Mouse (Mus musculus) neural tube, embryonic 11.5 days (tissue): ENCODE results near the gene Gm11733. TPM values are rescaled to one million over a fixed set of nuclear protein-coding genes. Genes with fewer than 3 reads are reported as not detected.

Experiments used
- ATAC-seq: fragments of 200-750 bp; cut with Nextera tagmentation; 2 replicates; pipeline ENCODE4 v1.8.0; 2017; ENCODE audit warnings: moderate number of reproducible peaks, mild to moderate bottlenecking, moderate TSS enrichment, moderate library complexity; ENCODE audit not compliant: insufficient read depth, low FRiP score, low TSS enrichment
- DNase-seq: peaks from one replicate; pipeline ENCODE4 v3.0.0-alpha.2; 2015; ENCODE audit warnings: low spot score
- H3K27ac ChIP-seq: fragments of 300-500 bp; sonication (generic); 2 replicates; pipeline ENCODE4 v1.5.1; 2014; ENCODE audit warnings: low read depth, mild to moderate bottlenecking, low read length
- H3K27me3 ChIP-seq: fragments of 300-500 bp; sonication (generic); 2 replicates; pipeline ENCODE4 v1.6.1; 2014; ENCODE audit warnings: mild to moderate bottlenecking, low read length, mixed read lengths; ENCODE audit not compliant: control insufficient read depth, insufficient read depth
- H3K36me3 ChIP-seq: fragments of 300-500 bp; sonication (generic); 2 replicates; pipeline ENCODE4 v1.6.1; 2014; ENCODE audit warnings: mild to moderate bottlenecking, low read length, moderate library complexity, mixed read lengths; ENCODE audit not compliant: control insufficient read depth, insufficient read depth
- H3K4me1 ChIP-seq: fragments of 300-500 bp; sonication (generic); 2 replicates; pipeline ENCODE4 v1.6.1; 2014; ENCODE audit warnings: low read length, mixed read lengths; ENCODE audit not compliant: control insufficient read depth, insufficient read depth
- H3K4me2 ChIP-seq: fragments of 300-500 bp; sonication (generic); 2 replicates; pipeline ENCODE4 v1.6.1; 2014; ENCODE audit warnings: low read depth, mild to moderate bottlenecking, moderate library complexity
- H3K4me3 ChIP-seq: fragments of 300-500 bp; sonication (generic); 2 replicates; pipeline ENCODE4 v1.5.1; 2014; ENCODE audit warnings: low read depth, low read length
- H3K9ac ChIP-seq: fragments of 300-500 bp; sonication (generic); 2 replicates; pipeline ENCODE4 v1.6.1; 2014; ENCODE audit warnings: mild to moderate bottlenecking, low read length
- H3K9me3 ChIP-seq: fragments of 300-500 bp; sonication (generic); 2 replicates; pipeline ENCODE4 v1.6.1; 2016; ENCODE audit warnings: low read length; ENCODE audit not compliant: control insufficient read depth
- WGBS: fragments of 180-500 bp; shearing (Covaris S2); extraction: QIAGEN DNeasy Blood & Tissue Kit; methylation state at CpG from one replicate; pipeline ENCODE4 v1.1.7; 2014; 5-methylcytosine and 5-hydroxymethylcytosine counted together
- polyA plus RNA-seq: library from polyadenylated mRNA; unstranded; fragments of >200 nt; fragmentation: Nextera tagmentation; extraction: Ambion mirVana; gene quantifications from 2 replicates; pipeline ENCODE4 v1.2.1, GENCODE M21; 2014

Gm11733 gene
- polyA plus RNA-seq, 1 experiment from 2014 or later = not detected

DNA sequence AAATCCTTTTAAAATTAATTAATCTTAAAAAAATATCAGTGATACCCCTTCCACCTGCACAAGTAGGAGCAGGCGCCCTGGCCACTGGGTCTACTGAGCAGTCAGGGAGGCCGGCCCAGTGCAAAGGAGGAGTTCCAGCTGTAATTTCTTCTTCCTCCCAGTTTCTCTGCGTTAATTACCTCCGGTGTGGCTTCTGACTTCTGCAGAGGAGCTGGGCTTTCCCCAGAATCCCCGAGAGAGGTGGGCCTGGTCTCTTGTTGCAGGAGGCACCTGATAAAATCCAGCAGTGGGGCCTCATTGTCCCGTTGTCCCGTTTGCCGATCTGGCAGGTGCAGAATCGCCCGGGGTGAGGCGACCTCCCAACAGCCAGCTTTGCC is 1.9 kb upstream of the Gm11733 start:
- H3K4me1 ChIP-seq = peaks cover 35% of the 10 kb centered on the region
- H3K27ac ChIP-seq = no peak overlapping the region
- 17% methylated on average over 11 of the region's 11 CpGs for WGBS
- H3K9me3 ChIP-seq = no peaks in the 10 kb centered on the region
- no peak overlapping the region for H3K9ac ChIP-seq
- ATAC-seq = no peak
- peak overlapping the region; percentile 26 for H3K4me2 ChIP-seq
- no peak overlapping the region for H3K4me3 ChIP-seq
- no peaks in the 10 kb centered on the region for H3K27me3 ChIP-seq
- no peak for DNase-seq
- no peaks in the 10 kb centered on the region for H3K36me3 ChIP-seq

- no peak overlapping the region for H3K4me3 ChIP-seq
- H3K27me3 ChIP-seq = no peaks in the 10 kb centered on the region
- no peak overlapping the region for H3K9ac ChIP-seq
- DNase-seq (peak; percentile 59), ATAC-seq (peak; percentile 22; the same call in 1 of the 2 replicates)
- H3K27ac ChIP-seq = 0 out of 2 replicates have a peak overlapping the region, but pooled peaks have one; percentile 34
- WGBS = 3% methylated on average over 23 of the region's 26 CpGs
- H3K4me2 ChIP-seq = peak overlapping the region; percentile 28
- peaks cover 35% of the 10 kb centered on the region for H3K4me1 ChIP-seq
- H3K36me3 ChIP-seq = no peaks in the 10 kb centered on the region
- H3K9me3 ChIP-seq = no peaks in the 10 kb centered on the region
Observed at GRCm38 (mm10) chr11:117482677-117483511, 1.3 kb upstream of the Gm11733 start.

DNA sequence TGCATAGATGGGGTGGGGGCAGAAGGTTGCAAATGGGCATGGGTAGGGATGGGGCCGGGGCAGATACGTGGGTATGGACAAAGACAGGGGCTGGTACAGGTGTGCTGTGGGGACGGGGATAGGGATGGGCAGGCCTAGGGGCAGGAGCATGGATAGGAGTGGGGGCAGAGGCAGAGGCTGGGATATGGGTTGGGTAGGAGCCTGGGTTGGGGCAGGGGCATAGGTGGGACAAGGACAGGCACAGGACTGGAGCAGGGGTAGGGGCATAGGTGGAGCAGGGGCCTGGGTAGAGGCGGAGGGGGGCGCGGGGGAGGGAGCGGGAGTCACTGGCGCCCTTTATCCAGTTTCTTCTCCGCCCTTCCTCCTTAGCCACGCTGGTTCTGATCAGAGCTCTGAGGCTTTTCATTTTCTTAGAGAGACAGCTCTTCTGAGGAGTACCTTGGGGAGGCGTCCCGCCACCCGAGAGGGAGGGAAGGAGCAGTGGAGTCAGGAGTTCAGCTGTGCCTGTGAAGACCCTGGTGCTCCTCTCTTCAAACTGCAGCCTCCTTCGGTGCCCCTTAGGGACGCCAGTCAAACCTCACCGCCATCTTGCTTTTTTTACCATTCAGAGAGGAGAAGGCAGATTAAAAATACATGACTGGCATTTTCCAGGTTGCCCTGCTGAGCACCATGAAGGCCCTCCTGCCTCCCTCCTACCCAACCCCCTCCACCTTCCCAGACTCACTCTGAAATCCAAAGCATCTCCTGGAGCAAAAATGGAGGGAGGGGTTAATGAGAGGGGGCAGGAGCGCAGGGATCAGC is 7.4 kb downstream of the Gm11733 start:
- Histone ChIP-seq H3K27ac (no peak overlapping the region), H3K4me3 (no peak overlapping the region), H3K4me1 (peaks cover 3% of the 10 kb centered on the region), H3K27me3 (no peaks in the 10 kb centered on the region), H3K9ac (no peak overlapping the region), H3K9me3 (0 out of 2 replicates have a peak, but pooled peaks cover 3% of the 10 kb centered on the region), H3K4me2 (no peak overlapping the region), H3K36me3 (no peaks in the 10 kb centered on the region)
- 77% methylated on average over 17 of the region's 17 CpGs for WGBS
- DNase-seq (no peak), ATAC-seq (no peak)

DNA sequence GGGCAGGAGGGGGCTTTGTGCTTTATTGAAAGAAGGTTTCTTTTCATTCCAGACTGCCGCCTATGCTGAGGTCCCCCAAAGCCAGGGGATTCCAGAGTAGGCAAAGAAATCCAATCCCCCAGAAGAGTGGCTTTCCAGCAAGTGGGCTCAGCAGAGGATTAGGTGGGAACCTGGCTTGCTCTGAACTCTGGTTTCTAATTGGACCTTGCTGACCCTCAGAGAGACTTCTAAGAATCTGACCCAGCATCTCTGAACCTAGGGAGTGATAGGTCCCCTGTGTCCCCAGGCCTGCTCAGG is 8.0 kb downstream of the Gm11733 start:
- H3K4me2 ChIP-seq = no peak overlapping the region
- DNase-seq = no peak

GRCm38 (mm10) chr11:117496812-117497211 is 12.6 kb downstream of the Gm11733 start:
- H3K27ac ChIP-seq = peak overlapping the region; percentile 83
- no peaks in the 10 kb centered on the region for H3K9me3 ChIP-seq
- peak; percentile 53 for ATAC-seq
- peak overlapping the region; percentile 6; the same call in 1 of the 2 replicates for H3K4me2 ChIP-seq
- H3K4me3 ChIP-seq = no peak overlapping the region
- 31% methylated on average over 4 of the region's 4 CpGs for WGBS
- H3K4me1 ChIP-seq = peaks cover 20% of the 10 kb centered on the region
- H3K36me3 ChIP-seq = no peaks in the 10 kb centered on the region
- H3K27me3 ChIP-seq = no peaks in the 10 kb centered on the region
- peak; percentile 31 for DNase-seq
- peak overlapping the region; percentile 44 for H3K9ac ChIP-seq

More for the DNA sequence above, 8.0 kb downstream of the Gm11733 start:
- 32% methylated on average over 1 of the region's 1 CpGs for WGBS
- 0 out of 2 replicates have a peak, but pooled peaks cover 3% of the 10 kb centered on the region for H3K9me3 ChIP-seq
- peaks cover 9% of the 10 kb centered on the region for H3K4me1 ChIP-seq
- H3K27ac ChIP-seq = no peak overlapping the region
- no peak overlapping the region for H3K4me3 ChIP-seq
- no peak for ATAC-seq
- no peaks in the 10 kb centered on the region for H3K36me3 ChIP-seq
- H3K27me3 ChIP-seq = no peaks in the 10 kb centered on the region
- H3K9ac ChIP-seq = no peak overlapping the region

- no peak overlapping the region for H3K4me3 ChIP-seq
- H3K4me2 ChIP-seq = peak overlapping the region; percentile 16; the same call in 1 of the 2 replicates
- peak; percentile 95 for ATAC-seq
Observed at GRCm38 (mm10) chr11:117497256-117498136, 13.3 kb downstream of the Gm11733 start.

DNA sequence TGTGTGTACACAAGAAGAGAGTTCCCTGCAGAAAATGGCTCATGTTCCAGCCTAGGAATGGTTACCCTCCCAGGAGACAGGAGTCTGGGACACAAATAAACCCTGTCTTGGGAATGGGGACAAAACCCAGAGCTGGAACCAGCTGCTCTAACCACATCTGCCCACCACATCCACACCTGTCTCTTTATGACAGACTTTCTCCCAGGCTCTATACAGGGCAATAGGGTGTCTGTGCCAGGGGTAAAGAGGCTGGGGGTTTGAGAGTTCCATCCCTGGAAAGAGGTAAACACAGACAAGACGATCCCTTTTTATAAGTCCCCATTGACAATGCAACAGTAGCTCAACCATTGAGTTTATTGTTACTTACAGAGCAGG is 14.0 kb downstream of the Gm11733 start:
- H3K9me3 ChIP-seq = no peaks in the 10 kb centered on the region
- no peak overlapping the region for H3K4me3 ChIP-seq
- H3K27me3 ChIP-seq = no peaks in the 10 kb centered on the region
- H3K4me2 ChIP-seq = peak overlapping the region; percentile 16; the same call in 1 of the 2 replicates
- ATAC-seq (no peak; the same call in 1 of the 2 replicates), DNase-seq (no peak)
- peak overlapping the region; percentile 27 for H3K9ac ChIP-seq
- H3K36me3 ChIP-seq = no peaks in the 10 kb centered on the region
- WGBS = 54% methylated on average over 1 of the region's 1 CpGs
- H3K27ac ChIP-seq = peak overlapping the region; percentile 83
- H3K4me1 ChIP-seq = peaks cover 20% of the 10 kb centered on the region

More at GRCm38 (mm10) chr11:117497256-117498136, 13.3 kb downstream of the Gm11733 start:
- H3K27me3 ChIP-seq = no peaks in the 10 kb centered on the region
- peak overlapping the region; percentile 83 for H3K27ac ChIP-seq
- H3K4me1 ChIP-seq = peaks cover 20% of the 10 kb centered on the region
- H3K9ac ChIP-seq = peak overlapping the region; percentile 44
- no peaks in the 10 kb centered on the region for H3K9me3 ChIP-seq
- H3K36me3 ChIP-seq = no peaks in the 10 kb centered on the region
- peak; percentile 83 for DNase-seq
- 15% methylated on average over 16 of the region's 16 CpGs for WGBS

GRCm38 (mm10) chr11:117508972-117509371 is 24.8 kb downstream of the Gm11733 start:
- Histone ChIP-seq H3K27ac (no peak overlapping the region), H3K4me3 (no peak overlapping the region), H3K4me1 (no peaks in the 10 kb centered on the region), H3K27me3 (no peaks in the 10 kb centered on the region), H3K9ac (no peak overlapping the region), H3K9me3 (no peaks in the 10 kb centered on the region), H3K36me3 (no peaks in the 10 kb centered on the region), H3K4me2 (no peak overlapping the region)
- WGBS = 93% methylated on average over 4 of the region's 4 CpGs
- no peak for DNase-seq
- ATAC-seq = no peak
